Mouse (Mus musculus): ENCODE data around the gene Cd2bp2. TPM values are rescaled to one million over a fixed set of nuclear protein-coding genes. Genes with fewer than 3 reads are reported as not detected.

Cd2bp2 gene
- polyA plus RNA-seq, 1 experiment from 2014 or later, result 103 TPM

- H3K4me2 ChIP-seq (replicated peaks), result no peak overlapping the region
- H3K36me3 ChIP-seq, result peaks cover 28% of the 10 kb centered on the region; the same call in 1 of the 2 replicates
- H3K27ac ChIP-seq (replicated peaks), result no peak overlapping the region
- H3K27me3 ChIP-seq, result no peaks in the 10 kb centered on the region
- H3K4me3 ChIP-seq, result no peak overlapping the region
- H3K9ac ChIP-seq (replicated peaks), result no peak overlapping the region
- 68% methylated on average over 4 of the region's 4 CpGs for WGBS
- H3K9me3 ChIP-seq, result no peaks in the 10 kb centered on the region
- ATAC-seq (ENCODE audit: low FRiP score, low read depth), result no peak
- peaks cover 21% of the 10 kb centered on the region for H3K4me1 ChIP-seq
Observed at GRCm38 (mm10) chr7:127228615-127229303, 32.9 kb upstream of the Cd2bp2 start.

GRCm38 (mm10) chr7:127225147-127225995, 29.5 kb upstream of the Cd2bp2 start:
- Histone ChIP-seq H3K4me2 (replicated peaks) (no peak overlapping the region), H3K9ac (replicated peaks) (no peak overlapping the region), H3K4me3 (no peak overlapping the region), H3K36me3 (peaks cover 26% of the 10 kb centered on the region; the same call in 1 of the 2 replicates), H3K9me3 (no peaks in the 10 kb centered on the region), H3K27ac (replicated peaks) (no peak overlapping the region), H3K27me3 (no peaks in the 10 kb centered on the region), H3K4me1 (peaks cover 7% of the 10 kb centered on the region)
- 91% methylated on average over 11 of the region's 11 CpGs for WGBS
- no peak for ATAC-seq (ENCODE audit: low FRiP score, low read depth)

- no peak overlapping the region for H3K9ac ChIP-seq (replicated peaks)
- H3K27me3 ChIP-seq, result no peaks in the 10 kb centered on the region
- H3K9me3 ChIP-seq, result no peaks in the 10 kb centered on the region
- H3K4me2 ChIP-seq (replicated peaks), result no peak overlapping the region
- WGBS, result 89% methylated on average over 6 of the region's 6 CpGs
- no peak overlapping the region for H3K4me3 ChIP-seq
- no peak overlapping the region for H3K27ac ChIP-seq (replicated peaks)
- no peak for ATAC-seq (ENCODE audit: low FRiP score, low read depth)
- H3K4me1 ChIP-seq, result no peaks in the 10 kb centered on the region
- H3K36me3 ChIP-seq, result peaks cover 23% of the 10 kb centered on the region; the same call in 1 of the 2 replicates
Observed at GRCm38 (mm10) chr7:127224616-127225015, 28.8 kb upstream of the Cd2bp2 start.

- no peaks in the 10 kb centered on the region for H3K27me3 ChIP-seq
- no peak overlapping the region for H3K27ac ChIP-seq (replicated peaks)
- H3K36me3 ChIP-seq, result peaks cover 15% of the 10 kb centered on the region; the same call in 1 of the 2 replicates
- no peak overlapping the region for H3K9ac ChIP-seq (replicated peaks)
- no peaks in the 10 kb centered on the region for H3K4me1 ChIP-seq
- WGBS, result 91% methylated on average over 6 of the region's 6 CpGs
- ATAC-seq (ENCODE audit: low FRiP score, low read depth), result no peak
- no peak overlapping the region for H3K4me2 ChIP-seq (replicated peaks)
- no peak overlapping the region for H3K4me3 ChIP-seq
- H3K9me3 ChIP-seq, result no peaks in the 10 kb centered on the region
Observed at GRCm38 (mm10) chr7:127223515-127224478, 27.9 kb upstream of the Cd2bp2 start.

GRCm38 (mm10) chr7:127223106-127223505, 27.3 kb upstream of the Cd2bp2 start:
- Histone ChIP-seq H3K36me3 (peaks cover 13% of the 10 kb centered on the region; the same call in 1 of the 2 replicates), H3K27ac (replicated peaks) (no peak overlapping the region), H3K4me2 (replicated peaks) (no peak overlapping the region), H3K9ac (replicated peaks) (no peak overlapping the region), H3K4me1 (no peaks in the 10 kb centered on the region), H3K4me3 (no peak overlapping the region), H3K9me3 (no peaks in the 10 kb centered on the region), H3K27me3 (no peaks in the 10 kb centered on the region)
- no peak for ATAC-seq (ENCODE audit: low FRiP score, low read depth)
- 95% methylated on average over 3 of the region's 3 CpGs for whole genome bisulfite sequencing

- WGBS, result 90% methylated on average over 6 of the region's 6 CpGs
- ATAC-seq (ENCODE audit: low FRiP score, low read depth), result no peak
Observed at GRCm38 (mm10) chr7:127220440-127220839, 24.6 kb upstream of the Cd2bp2 start.

GRCm38 (mm10) chr7:127218670-127219069, 22.8 kb upstream of the Cd2bp2 start:
- H3K9ac ChIP-seq (replicated peaks), result no peak overlapping the region
- H3K4me3 ChIP-seq, result no peak overlapping the region
- no peak overlapping the region for H3K27ac ChIP-seq (replicated peaks)
- H3K4me1 ChIP-seq, result no peaks in the 10 kb centered on the region
- peaks cover 18% of the 10 kb centered on the region for H3K27me3 ChIP-seq
- H3K4me2 ChIP-seq (replicated peaks), result no peak overlapping the region
- 0 out of 2 replicates have a peak, but pooled peaks cover 5% of the 10 kb centered on the region for H3K36me3 ChIP-seq
- no peak for ATAC-seq (ENCODE audit: low FRiP score, low read depth)
- no peaks in the 10 kb centered on the region for H3K9me3 ChIP-seq
- 93% methylated on average over 4 of the region's 4 CpGs for WGBS

More at GRCm38 (mm10) chr7:127220440-127220839, 24.6 kb upstream of the Cd2bp2 start:
- H3K36me3 ChIP-seq, result 0 out of 2 replicates have a peak, but pooled peaks cover 7% of the 10 kb centered on the region
- no peak overlapping the region for H3K27ac ChIP-seq (replicated peaks)
- H3K9me3 ChIP-seq, result no peaks in the 10 kb centered on the region
- 0 out of 2 replicates have a peak, but pooled peaks cover under 1% of the 10 kb centered on the region for H3K27me3 ChIP-seq
- no peak overlapping the region for H3K9ac ChIP-seq (replicated peaks)
- H3K4me2 ChIP-seq (replicated peaks), result no peak overlapping the region
- H3K4me1 ChIP-seq, result no peaks in the 10 kb centered on the region
- no peak overlapping the region for H3K4me3 ChIP-seq

- H3K4me2 ChIP-seq (replicated peaks), result no peak overlapping the region
- no peaks in the 10 kb centered on the region for H3K4me1 ChIP-seq
- WGBS, result 91% methylated on average over 10 of the region's 10 CpGs
- no peak overlapping the region for H3K27ac ChIP-seq (replicated peaks)
- H3K9me3 ChIP-seq, result no peaks in the 10 kb centered on the region
- no peak overlapping the region for H3K9ac ChIP-seq (replicated peaks)
- H3K4me3 ChIP-seq, result no peak overlapping the region
- H3K36me3 ChIP-seq, result no peaks in the 10 kb centered on the region
- ATAC-seq (ENCODE audit: low FRiP score, low read depth), result no peak
- H3K27me3 ChIP-seq, result peaks cover 18% of the 10 kb centered on the region
Observed at GRCm38 (mm10) chr7:127217901-127218642, 22.2 kb upstream of the Cd2bp2 start.

- H3K9me3 ChIP-seq, result no peaks in the 10 kb centered on the region
- H3K36me3 ChIP-seq, result no peaks in the 10 kb centered on the region
- ATAC-seq (ENCODE audit: low FRiP score, low read depth), result no peak
- no peak overlapping the region for H3K4me3 ChIP-seq
- H3K4me2 ChIP-seq (replicated peaks), result no peak overlapping the region
- no peak overlapping the region for H3K9ac ChIP-seq (replicated peaks)
- peaks cover 18% of the 10 kb centered on the region for H3K27me3 ChIP-seq
- H3K4me1 ChIP-seq, result no peaks in the 10 kb centered on the region
- WGBS, result 87% methylated on average over 6 of the region's 6 CpGs
- H3K27ac ChIP-seq (replicated peaks), result no peak overlapping the region
Observed at GRCm38 (mm10) chr7:127217475-127217874, 21.6 kb upstream of the Cd2bp2 start.

- no peaks in the 10 kb centered on the region for H3K9me3 ChIP-seq
- no peak overlapping the region for H3K4me3 ChIP-seq
- whole genome bisulfite sequencing, result 95% methylated on average over 5 of the region's 5 CpGs
- no peak for ATAC-seq (ENCODE audit: low FRiP score, low read depth)
- no peak overlapping the region for H3K9ac ChIP-seq (replicated peaks)
- no peak overlapping the region for H3K27ac ChIP-seq (replicated peaks)
- no peaks in the 10 kb centered on the region for H3K36me3 ChIP-seq
- no peaks in the 10 kb centered on the region for H3K4me1 ChIP-seq
- H3K27me3 ChIP-seq, result peaks cover 18% of the 10 kb centered on the region
- no peak overlapping the region for H3K4me2 ChIP-seq (replicated peaks)
Observed at GRCm38 (mm10) chr7:127216307-127216706, 20.5 kb upstream of the Cd2bp2 start.
